Mouse (Mus musculus) stomach, postnatal 0 days (tissue): ENCODE results near the gene Alox12.

Source experiments
- CTCF ChIP-seq: IDR thresholded peaks from 2 replicates; pipeline ENCODE4 v1.5.1; 2016; ENCODE audit warnings: antibody characterized with exemption, low read depth, mild to moderate bottlenecking, moderate library complexity
- EP300 ChIP-seq: optimal IDR thresholded peaks from 2 replicates; pipeline ENCODE3; 2016; ENCODE audit warnings: antibody characterized with exemption

DNA sequence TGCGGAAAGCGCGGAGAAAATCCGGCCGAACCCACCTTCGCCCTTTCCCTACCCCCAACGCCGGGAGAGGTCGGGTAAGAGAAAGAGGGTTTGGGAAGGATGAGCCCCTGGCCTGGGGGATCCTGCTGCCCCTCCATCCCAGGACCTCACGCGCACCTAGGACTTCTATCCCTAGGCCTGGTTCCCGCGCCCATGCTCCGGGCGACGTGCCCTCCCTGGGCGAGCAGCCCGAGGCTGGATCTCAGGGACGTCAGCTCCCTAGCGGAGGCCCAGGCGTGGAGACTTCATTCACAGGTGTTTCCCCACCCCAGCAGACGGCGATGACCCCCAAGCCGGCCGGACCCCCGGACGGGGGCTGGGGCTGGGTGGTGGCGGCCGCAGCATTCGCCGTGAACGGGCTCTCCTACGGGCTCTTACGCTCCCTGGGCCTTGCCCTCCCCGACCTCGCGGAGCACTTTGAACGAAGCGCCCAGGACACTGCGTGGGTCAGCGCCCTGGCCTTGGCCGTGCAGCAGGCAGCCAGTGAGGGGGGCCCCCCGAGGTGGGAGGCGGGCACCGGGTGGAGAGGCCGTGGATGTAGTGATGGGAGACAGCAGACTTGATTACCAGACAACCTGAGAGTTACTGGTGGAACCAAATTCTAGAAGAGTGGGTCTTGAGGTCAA lies 40.8 kb downstream of the Alox12 start:
- no peak for TF ChIP-seq CTCF
- TF ChIP-seq EP300: no peak
